Mouse (Mus musculus) lung, postnatal 36 days (tissue): Measurements from ENCODE around the gene Stk11.

Experiments used
- DNase-seq: peaks from one replicate; pipeline ENCODE4 v3.0.0; 2022; ENCODE audit warnings: mixed read lengths

Stk11 gene

GRCm38 (mm10) chr10:80146568-80147011 is 31.0 kb downstream of the Stk11 start:
- DNase-seq: no peak

DNA sequence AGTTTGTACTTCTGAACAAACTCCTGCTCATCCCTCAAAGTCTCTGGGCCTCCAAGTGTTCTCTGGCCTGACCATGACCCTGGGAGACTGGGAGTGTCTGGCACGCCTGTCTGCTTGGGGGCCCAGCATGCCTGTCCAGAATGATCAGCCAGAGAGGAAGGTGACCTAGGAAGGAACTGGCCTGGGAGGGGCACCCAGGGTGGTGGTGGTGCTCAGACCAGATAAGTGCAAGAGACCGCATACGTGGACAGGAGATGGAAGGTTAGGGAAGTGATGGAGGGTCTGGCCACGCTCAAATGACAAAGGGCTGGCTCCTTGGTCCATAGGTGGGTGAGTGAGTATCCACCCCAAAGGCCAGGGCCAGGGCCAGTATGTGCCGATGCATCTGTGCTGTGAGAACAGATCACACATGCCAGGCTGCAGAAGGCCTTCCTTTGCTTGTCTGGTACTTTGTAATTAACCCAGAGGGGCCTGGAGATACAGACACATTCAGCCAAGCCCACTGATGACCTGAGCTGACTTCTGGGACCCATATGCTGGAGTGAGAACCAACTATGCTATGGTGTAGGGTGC is 31.6 kb downstream of the Stk11 start:
- DNase-seq: no peak

- peak; percentile 86 for DNase-seq
Observed at GRCm38 (mm10) chr10:80147719-80148601, 32.4 kb downstream of the Stk11 start, which contains the start of gene Midn. TSS of gene Midn (plus strand) at chr10:80148272.

GRCm38 (mm10) chr10:80148610-80149290 is 33.1 kb downstream of the Stk11 start:
- DNase-seq: peak; percentile 95

GRCm38 (mm10) chr10:80149291-80150225 is 34.0 kb downstream of the Stk11 start:
- DNase-seq: peak; percentile 99

- peak; percentile 50 for DNase-seq
Observed at GRCm38 (mm10) chr10:80150226-80151210, 34.9 kb downstream of the Stk11 start.

GRCm38 (mm10) chr10:80151211-80152034 is 35.8 kb downstream of the Stk11 start:
- peak; percentile 88 for DNase-seq

DNA sequence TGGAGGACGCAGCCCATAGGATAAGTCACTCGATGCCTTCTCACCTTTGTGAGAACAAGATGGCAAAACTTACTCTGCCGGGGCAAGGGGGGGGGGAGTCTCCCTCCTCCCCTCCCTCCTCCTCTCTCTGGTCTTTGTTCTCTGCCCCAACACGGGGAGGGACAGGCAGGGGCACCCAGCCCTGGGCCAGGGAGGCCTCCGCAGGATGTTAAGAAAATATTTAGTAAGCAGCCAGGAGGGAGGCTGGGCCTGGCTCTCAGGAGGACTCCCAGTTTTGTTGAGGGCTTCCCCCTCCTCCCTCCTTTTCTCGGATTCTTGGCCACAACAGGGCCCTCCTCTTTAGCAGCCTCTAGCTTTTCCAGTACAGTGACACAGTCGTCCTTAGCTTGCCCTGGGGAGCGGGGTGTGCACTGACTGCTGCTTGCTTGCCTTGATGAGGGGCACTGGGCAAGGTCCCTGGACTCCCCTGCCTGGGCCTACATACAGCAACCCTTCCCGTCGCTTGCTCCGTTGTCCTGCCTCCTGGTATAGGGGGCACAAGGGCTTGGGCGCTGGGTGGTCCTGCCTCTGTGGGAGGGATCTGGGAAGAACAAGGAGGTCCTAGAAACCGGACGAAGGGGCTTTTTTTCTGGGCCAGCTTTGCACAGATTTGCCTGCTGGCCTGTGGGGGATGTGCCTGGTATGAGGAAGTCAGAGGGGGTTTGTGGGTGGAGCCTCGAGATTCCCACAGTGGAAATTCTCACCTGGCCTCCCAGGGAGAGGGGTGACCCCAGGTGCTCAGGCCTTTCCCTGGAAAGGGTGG is 36.7 kb downstream of the Stk11 start:
- peak; percentile 82 for DNase-seq

GRCm38 (mm10) chr10:80152873-80153260 is 37.3 kb downstream of the Stk11 start:
- DNase-seq: peak; percentile 61

DNA sequence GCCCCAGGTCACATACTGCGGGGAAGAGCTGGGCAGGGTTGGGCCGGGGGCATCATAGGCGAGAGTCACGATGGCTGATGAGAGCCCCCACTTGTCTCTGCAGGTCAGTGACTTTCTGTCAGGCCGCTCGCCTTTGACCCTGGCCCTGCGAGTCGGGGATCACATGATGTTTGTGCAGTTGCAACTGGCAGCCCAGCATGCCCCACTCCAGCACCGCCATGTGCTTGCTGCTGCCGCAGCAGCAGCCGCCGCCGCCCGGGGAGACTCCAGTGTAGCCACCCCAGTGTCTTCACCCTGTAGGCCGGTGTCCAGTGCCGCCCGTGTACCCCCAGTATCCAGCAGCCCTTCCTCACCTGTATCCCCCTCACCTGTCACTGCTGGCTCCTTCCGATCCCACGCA is 38.1 kb downstream of the Stk11 start:
- DNase-seq: no peak

DNA sequence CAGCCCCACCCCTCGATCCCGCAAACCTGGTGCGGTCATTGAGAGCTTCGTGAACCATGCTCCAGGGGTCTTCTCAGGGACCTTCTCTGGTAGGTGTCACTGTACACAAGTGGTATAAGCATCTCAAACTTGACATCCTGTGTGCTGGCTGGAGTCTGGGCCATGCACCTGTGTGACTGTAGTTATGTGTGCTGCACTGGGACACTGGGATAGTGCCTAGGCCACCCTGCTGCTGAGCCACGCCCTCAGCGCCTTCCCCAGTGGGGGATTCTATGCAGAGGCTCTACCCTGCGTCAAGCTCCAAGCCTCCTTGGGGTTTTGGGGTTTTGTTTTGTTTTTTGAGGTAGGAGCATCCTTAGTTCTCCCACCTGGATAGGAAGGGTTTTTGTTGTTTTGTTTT is 38.8 kb downstream of the Stk11 start:
- DNase-seq: no peak

- no peak for DNase-seq
Observed at GRCm38 (mm10) chr10:80155277-80155676, 39.7 kb downstream of the Stk11 start.

DNA sequence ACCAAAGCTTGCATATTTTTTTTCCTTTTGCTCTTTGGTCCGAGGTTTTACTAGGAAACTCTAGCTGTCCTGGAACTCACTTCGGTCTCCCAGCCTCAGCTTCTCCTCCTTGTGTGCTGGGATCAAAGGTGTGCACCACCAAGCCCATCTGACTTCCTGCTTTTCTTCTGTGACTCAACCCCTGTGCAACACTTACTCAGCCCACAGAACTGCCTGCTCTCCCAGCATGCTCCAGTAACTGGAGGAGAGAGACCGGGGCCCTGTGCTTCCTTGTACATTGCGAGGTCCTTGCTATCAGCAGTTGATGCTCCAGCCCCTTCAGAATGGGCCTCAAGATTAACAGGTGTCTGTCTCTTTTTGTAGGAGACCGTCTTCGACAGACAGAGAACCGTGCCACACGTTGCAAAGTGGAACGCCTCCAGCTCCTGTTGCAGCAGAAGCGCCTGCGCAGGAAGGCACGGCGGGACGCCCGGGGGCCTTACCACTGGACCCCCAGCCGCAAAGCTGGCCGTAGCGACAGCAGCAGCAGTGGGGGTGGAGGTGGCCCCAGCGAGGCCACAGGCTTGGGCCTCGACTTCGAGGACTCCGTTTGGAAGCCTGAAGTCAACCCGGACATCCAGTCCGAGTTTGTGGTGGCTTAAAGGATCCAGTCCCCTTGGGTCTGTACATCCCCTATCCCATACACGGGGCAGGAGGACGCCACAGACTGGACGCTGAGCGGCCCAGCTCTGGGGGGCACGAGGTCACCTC is 40.6 kb downstream of the Stk11 start:
- DNase-seq: no peak

DNA sequence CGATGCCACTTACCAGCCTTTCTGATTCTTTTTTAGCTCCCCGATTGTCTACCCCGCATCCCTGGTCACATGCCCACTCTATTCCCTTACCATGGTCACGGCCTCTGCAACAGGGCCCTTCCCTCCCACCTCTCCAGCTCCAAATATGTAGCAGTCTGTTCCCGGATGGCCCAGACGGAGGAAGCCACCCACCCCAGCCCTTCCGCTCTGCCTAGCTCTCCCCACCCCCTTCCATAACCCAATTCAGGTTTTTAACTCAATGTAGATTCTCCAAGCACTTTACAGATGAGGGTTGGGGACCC is 41.1 kb downstream of the Stk11 start:
- peak; percentile 76 for DNase-seq

- DNase-seq: no peak
Observed at GRCm38 (mm10) chr10:80157141-80157929, 41.7 kb downstream of the Stk11 start.

- DNase-seq: peak; percentile 90
Observed at GRCm38 (mm10) chr10:80158307-80158986, 42.8 kb downstream of the Stk11 start.

GRCm38 (mm10) chr10:80159021-80159560 is 43.5 kb downstream of the Stk11 start:
- peak; percentile 79 for DNase-seq
